Mouse (Mus musculus) limb, embryonic 10.5 days (tissue): ENCODE measurements around the gene Cnksr1. TPM values are rescaled to one million over a fixed set of nuclear protein-coding genes. Genes with fewer than 3 reads are reported as not detected.
A peak's percentile ranks its signal among the peaks of the same experiment; 100 is the strongest.

Source experiments
- DNase-seq: peaks from one replicate; pipeline ENCODE4 v3.0.0-alpha.2; 2017; ENCODE audit warnings: low spot score
- H3K27ac ChIP-seq: fragments of 300-500 bp; sonication (generic); 2 replicates; pipeline ENCODE4 v1.5.1; 2016; ENCODE audit warnings: mild to moderate bottlenecking
- H3K27me3 ChIP-seq: fragments of 300-500 bp; sonication (generic); 2 replicates; pipeline ENCODE4 v1.6.1; 2016; ENCODE audit warnings: low read depth, mild to moderate bottlenecking; ENCODE audit not compliant: poor library complexity, severe bottlenecking
- H3K36me3 ChIP-seq: fragments of 300-500 bp; sonication (generic); 2 replicates; pipeline ENCODE4 v1.6.1; 2016; ENCODE audit warnings: mild to moderate bottlenecking, moderate library complexity
- H3K4me1 ChIP-seq: fragments of 300-500 bp; sonication (generic); 2 replicates; pipeline ENCODE4 v1.6.1; 2016
- H3K4me3 ChIP-seq: fragments of 300-500 bp; sonication (generic); 2 replicates; pipeline ENCODE4 v1.5.1; 2016; ENCODE audit warnings: mild to moderate bottlenecking, moderate library complexity
- H3K9me3 ChIP-seq: fragments of 300-500 bp; sonication (generic); replicated peaks from 2 replicates; pipeline ENCODE4 v1.6.1; 2016; ENCODE audit warnings: mild to moderate bottlenecking
- WGBS: fragments of 180-500 bp; shearing (Covaris S2); methylation state at CpG from one replicate; pipeline ENCODE4 v1.1.7; 2016; 5-methylcytosine and 5-hydroxymethylcytosine counted together
- polyA plus RNA-seq: library from polyadenylated mRNA; unstranded; fragments of >200 nt; fragmentation: Nextera tagmentation; extraction: Ambion mirVana; gene quantifications from 2 replicates; pipeline ENCODE4 v1.2.1, GENCODE M21; 2016

Gene Cnksr1
- polyA plus RNA-seq, 1 experiment from 2014 or later: 0.76 TPM

GRCm38 (mm10) chr4:134222793-134223600 is 15.2 kb downstream of the Cnksr1 start:
- Histone ChIP-seq H3K9me3 (no peaks in the 10 kb centered on the region), H3K4me3 (no peak overlapping the region), H3K4me1 (peaks cover 1% of the 10 kb centered on the region; the same call in 1 of the 2 replicates), H3K27me3 (no peaks in the 10 kb centered on the region), H3K27ac (no peak overlapping the region), H3K36me3 (no peaks in the 10 kb centered on the region)
- DNase-seq: no peak
- WGBS: 69% methylated on average over 11 of the region's 11 CpGs

DNA sequence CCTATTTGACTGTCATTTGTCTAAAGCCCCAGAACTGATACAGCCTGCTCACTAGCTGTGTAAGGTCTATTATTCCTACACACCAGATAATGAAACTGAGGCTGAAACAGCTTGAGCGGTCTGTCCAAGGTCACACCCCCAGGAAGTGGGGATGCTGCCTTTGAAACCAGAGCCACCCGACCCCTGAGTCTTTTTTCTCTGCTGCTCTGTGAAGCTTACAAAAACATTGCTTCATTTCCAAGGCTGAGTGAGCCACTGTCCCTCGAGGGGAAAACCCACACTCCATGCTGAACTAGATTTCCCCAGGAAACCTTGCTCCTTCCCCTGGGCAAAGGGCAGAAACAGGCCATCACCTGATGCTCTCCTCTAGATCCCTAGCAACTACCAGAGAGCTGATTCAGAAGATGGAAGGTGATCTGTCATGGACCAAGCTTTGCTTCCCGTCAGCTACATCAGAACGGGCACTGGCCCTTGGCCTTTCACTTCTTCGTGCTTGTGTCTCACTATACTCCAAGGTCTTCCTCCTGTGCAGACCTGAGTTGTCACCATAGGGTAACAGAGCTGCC is 31.6 kb downstream of the Cnksr1 start:
- Histone ChIP-seq H3K4me3 (no peak overlapping the region), H3K4me1 (0 out of 2 replicates have a peak, but pooled peaks cover 3% of the 10 kb centered on the region), H3K36me3 (no peaks in the 10 kb centered on the region), H3K9me3 (no peaks in the 10 kb centered on the region), H3K27ac (no peak overlapping the region), H3K27me3 (0 out of 2 replicates have a peak, but pooled peaks cover 8% of the 10 kb centered on the region)
- DNase-seq: no peak
- WGBS: 57% methylated on average over 6 of the region's 6 CpGs

DNA sequence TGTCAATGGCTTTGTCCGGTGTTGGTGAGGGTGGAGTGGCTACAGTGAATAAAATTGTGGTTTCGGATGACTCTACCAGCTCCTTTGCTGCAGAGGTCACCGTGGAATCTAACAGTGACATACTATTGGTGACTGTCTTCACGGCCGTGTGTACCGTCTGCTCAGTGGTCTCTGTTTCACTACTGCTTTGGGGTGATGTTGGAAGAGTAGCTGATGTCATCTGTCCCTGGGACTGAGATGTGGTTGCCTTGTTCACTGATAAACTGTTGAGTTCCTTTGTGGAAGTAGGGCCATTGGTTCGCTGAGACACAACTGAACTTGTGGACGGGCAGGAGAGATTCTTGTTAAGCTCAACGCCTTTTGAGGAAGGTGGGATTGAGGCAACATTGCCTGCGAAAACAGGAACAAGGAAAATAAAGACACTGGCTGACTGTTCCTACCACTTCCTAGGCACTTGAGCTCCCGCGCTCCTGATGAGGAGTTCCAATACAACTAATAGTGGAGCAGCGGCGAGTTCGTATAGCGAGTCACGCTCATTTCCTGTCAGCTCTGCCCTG is 34.8 kb downstream of the Cnksr1 start:
- 0 out of 2 replicates have a peak, but pooled peaks cover under 1% of the 10 kb centered on the region for H3K27me3 ChIP-seq
- H3K9me3 ChIP-seq: no peaks in the 10 kb centered on the region
- H3K4me1 ChIP-seq: 0 out of 2 replicates have a peak, but pooled peaks cover 3% of the 10 kb centered on the region
- H3K36me3 ChIP-seq: no peaks in the 10 kb centered on the region
- no peak overlapping the region for H3K27ac ChIP-seq
- 87% methylated on average over 17 of the region's 17 CpGs for WGBS
- no peak for DNase-seq
- no peak overlapping the region for H3K4me3 ChIP-seq

GRCm38 (mm10) chr4:134202904-134203303 is 35.3 kb downstream of the Cnksr1 start, which contains the start of gene Gm7534:
Gene Gm7534 (minus strand): TSS chr4:134203004.
- DNase-seq: no peak
- H3K27ac ChIP-seq: no peak within 1 kb of the TSS
- H3K9me3 ChIP-seq: no peaks in the 10 kb centered on the region
- no peaks in the 10 kb centered on the region for H3K27me3 ChIP-seq
- H3K4me1 ChIP-seq: 0 out of 2 replicates have a peak, but pooled peaks cover 3% of the 10 kb centered on the region
- H3K36me3 ChIP-seq: no peaks in the 10 kb centered on the region
- 95% methylated on average over 4 of the region's 4 CpGs for WGBS
- no peak within 1 kb of the TSS for H3K4me3 ChIP-seq

- no peak for DNase-seq
- H3K9me3 ChIP-seq: no peaks in the 10 kb centered on the region
- H3K4me3 ChIP-seq: no peak overlapping the region
- no peaks in the 10 kb centered on the region for H3K36me3 ChIP-seq
- H3K27me3 ChIP-seq: no peaks in the 10 kb centered on the region
- H3K4me1 ChIP-seq: no peaks in the 10 kb centered on the region
- WGBS: 81% methylated on average over 2 of the region's 2 CpGs
- no peak overlapping the region for H3K27ac ChIP-seq
These were observed 38.8 kb downstream of the Cnksr1 start for GRCm38 (mm10) chr4:134199371-134199770.

GRCm38 (mm10) chr4:134186268-134186667 is 51.9 kb downstream of the Cnksr1 start:
- no peak for DNase-seq
- peak overlapping the region; percentile 91 for H3K27ac ChIP-seq
- no peaks in the 10 kb centered on the region for H3K27me3 ChIP-seq
- peaks cover 16% of the 10 kb centered on the region for H3K4me1 ChIP-seq
- peak overlapping the region; percentile 86 for H3K4me3 ChIP-seq
- 2% methylated on average over 22 of the region's 22 CpGs for WGBS
- no peaks in the 10 kb centered on the region for H3K9me3 ChIP-seq
- H3K36me3 ChIP-seq: peaks cover 7% of the 10 kb centered on the region

- H3K27me3 ChIP-seq: no peaks in the 10 kb centered on the region
- WGBS: 84% methylated on average over 3 of the region's 3 CpGs
- peak overlapping the region; percentile 91; the same call in 1 of the 2 replicates for H3K27ac ChIP-seq
- peaks cover 21% of the 10 kb centered on the region for H3K4me1 ChIP-seq
- no peaks in the 10 kb centered on the region for H3K9me3 ChIP-seq
- DNase-seq: no peak
- H3K4me3 ChIP-seq: peak overlapping the region; percentile 86
- H3K36me3 ChIP-seq: peaks cover 14% of the 10 kb centered on the region
These were observed 52.6 kb downstream of the Cnksr1 start for GRCm38 (mm10) chr4:134185569-134185968.

- peaks cover 21% of the 10 kb centered on the region for H3K4me1 ChIP-seq
- no peaks in the 10 kb centered on the region for H3K9me3 ChIP-seq
- H3K27ac ChIP-seq: no peak overlapping the region
- H3K36me3 ChIP-seq: peaks cover 15% of the 10 kb centered on the region
- WGBS: 92% methylated on average over 3 of the region's 3 CpGs
- DNase-seq: no peak
- no peaks in the 10 kb centered on the region for H3K27me3 ChIP-seq
- H3K4me3 ChIP-seq: no peak overlapping the region
These were observed 54.5 kb downstream of the Cnksr1 start for GRCm38 (mm10) chr4:134183711-134184110.

DNA sequence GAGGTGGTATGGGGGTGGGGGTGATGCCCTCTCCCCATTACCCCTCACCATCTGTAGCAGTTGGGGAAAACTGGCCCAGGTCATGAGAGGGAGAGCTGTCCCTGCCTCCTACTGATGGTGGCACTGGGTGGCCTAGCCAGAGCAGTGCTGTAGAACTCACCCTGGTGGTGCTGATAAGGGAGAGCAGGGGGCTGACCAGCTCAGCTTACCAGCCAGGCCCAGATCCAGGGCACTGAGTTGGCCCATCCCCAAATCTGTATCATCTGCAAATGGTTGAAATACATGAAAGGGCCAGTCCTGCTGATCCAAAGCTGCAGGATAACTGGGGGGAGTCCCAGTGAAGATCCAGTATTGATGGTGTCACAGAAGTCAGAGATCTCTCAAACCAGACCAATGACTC is 56.4 kb downstream of the Cnksr1 start:
- Histone ChIP-seq H3K4me3 (no peak overlapping the region), H3K36me3 (peaks cover 15% of the 10 kb centered on the region), H3K9me3 (no peaks in the 10 kb centered on the region), H3K4me1 (peaks cover 18% of the 10 kb centered on the region), H3K27ac (no peak overlapping the region), H3K27me3 (no peaks in the 10 kb centered on the region)
- no peak for DNase-seq

DNA sequence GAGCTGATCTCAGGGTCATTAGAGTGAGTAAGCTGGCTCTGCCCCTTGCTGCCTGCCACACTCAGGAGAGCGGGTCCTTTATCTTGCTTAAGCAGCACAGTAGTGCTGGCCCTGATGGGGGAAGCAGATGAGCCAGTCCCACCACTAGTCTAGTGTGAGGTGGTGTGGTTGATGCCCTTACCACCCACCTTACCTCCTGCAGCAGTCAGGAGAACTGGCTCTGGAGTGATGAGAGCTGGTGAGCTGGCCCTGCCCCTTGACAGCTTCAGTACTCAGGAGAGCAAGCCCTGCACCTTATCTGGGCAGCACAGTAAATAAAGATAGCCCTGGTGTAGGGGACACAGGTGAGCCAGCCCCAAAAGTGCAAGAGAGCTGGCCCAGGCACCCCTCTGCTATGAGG is 57.1 kb downstream of the Cnksr1 start:
- DNase-seq: no peak
- H3K4me3 ChIP-seq: no peak overlapping the region
- H3K27ac ChIP-seq: peak overlapping the region; percentile 10; the same call in 1 of the 2 replicates
- peaks cover 16% of the 10 kb centered on the region for H3K4me1 ChIP-seq
- no peaks in the 10 kb centered on the region for H3K27me3 ChIP-seq
- peaks cover 15% of the 10 kb centered on the region for H3K36me3 ChIP-seq
- WGBS: 85% methylated on average over 1 of the region's 1 CpGs
- H3K9me3 ChIP-seq: no peaks in the 10 kb centered on the region

Other genes starting within 250 kb of the Cnksr1 start
- gene Dhdds, start 237.5 kb downstream of the Cnksr1 start, polyA plus RNA-seq: 41.8 and 41.9 TPM in 2 replicates
- gene Lin28a, start 219.6 kb downstream of the Cnksr1 start, polyA plus RNA-seq: 16.7 and 46.5 TPM in 2 replicates
- gene Zfp683, start 184.6 kb downstream of the Cnksr1 start, polyA plus RNA-seq: not detected in 2 replicates
- gene Crybg2, start 177.6 kb downstream of the Cnksr1 start, polyA plus RNA-seq: 3.5 and 4.4 TPM in 2 replicates
- gene Cd52, start 143.3 kb downstream of the Cnksr1 start, polyA plus RNA-seq: 2.4 and 3.9 TPM in 2 replicates
- gene Ubxn11, start 135.8 kb downstream of the Cnksr1 start, polyA plus RNA-seq: 5.1 and 6.5 TPM in 2 replicates
- gene Sh3bgrl3, start 109.6 kb downstream of the Cnksr1 start, polyA plus RNA-seq: 280 and 308 TPM in 2 replicates
- 27.1 and 29.1 TPM in 2 replicates for gene Cep85, start 51.3 kb downstream of the Cnksr1 start, polyA plus RNA-seq
- not detected in 2 replicates for gene Gm7534, start 35.4 kb downstream of the Cnksr1 start, polyA plus RNA-seq
- gene Catsper4, start 11.0 kb downstream of the Cnksr1 start, polyA plus RNA-seq: not detected in 2 replicates
- 0.60 and 0.79 TPM in 2 replicates for gene E130218I03Rik, start 5.3 kb upstream of the Cnksr1 start, polyA plus RNA-seq
- 19.0 and 23.5 TPM in 2 replicates for gene Zfp593, start 7.2 kb upstream of the Cnksr1 start, polyA plus RNA-seq
- not detected in 2 replicates for gene Gm30191, start 8.5 kb upstream of the Cnksr1 start, polyA plus RNA-seq
- gene Grrp1, start 15.7 kb upstream of the Cnksr1 start, polyA plus RNA-seq: 9.2 and 10.9 TPM in 2 replicates
- 13.9 and 19.6 TPM in 2 replicates for gene Pdik1l, start 49.5 kb upstream of the Cnksr1 start, polyA plus RNA-seq
- gene Trim63, start 76.7 kb upstream of the Cnksr1 start, polyA plus RNA-seq: 0.30 and 0.95 TPM in 2 replicates
- gene Slc30a2, start 104.8 kb upstream of the Cnksr1 start, polyA plus RNA-seq: not detected in 2 replicates
- gene Extl1, start 145.5 kb upstream of the Cnksr1 start, polyA plus RNA-seq: 0.44 and 0.75 TPM in 2 replicates
- gene Pafah2, start 157.9 kb upstream of the Cnksr1 start, polyA plus RNA-seq: 8.1 and 8.6 TPM in 2 replicates
- gene Stmn1, start 229.9 kb upstream of the Cnksr1 start, polyA plus RNA-seq: 1,855 and 1,993 TPM in 2 replicates